Comparison of ENCODE assay signal across 9 mouse cellular contexts in genomic region chr8:92358141-92358999, GRCm38 (mm10). TPM values are rescaled to one million over a fixed set of nuclear protein-coding genes. Genes with fewer than 3 reads are reported as not detected.
DNase-seq lines count a peak whose midpoint lies in the region; ATAC-seq and TF ChIP-seq lines count a peak whose summit lies in the region.
"Had no signal": no experiment of that assay in that cellular context is flagged by ENCODE, and none has a peak within 500 bp of the region (broad histone marks: within the 10 kb centered on the region; RNA-seq: fewer than 3 reads in every experiment).

No protein-coding gene starts in this region.

- H3K27ac ChIP-seq in lung, embryonic 14.5 days (ENCODE audit: low read depth), result peak overlapping the region; percentile 97
- H3K27ac ChIP-seq in forebrain, postnatal 0 days (ENCODE audit: low read depth, low read length), result no peak overlapping the region
- H3K27ac ChIP-seq in kidney, embryonic 16.5 days (ENCODE audit: low read length), result peak overlapping the region; percentile 58
- peak overlapping the region; percentile 93 for H3K27ac ChIP-seq in midbrain, embryonic 16.5 days (ENCODE audit: low read length)

- H3K27me3 ChIP-seq in lung, embryonic 14.5 days (ENCODE audit: insufficient read depth, low read length), result peaks cover 84% of the 10 kb centered on the region
- peaks cover 67% of the 10 kb centered on the region for H3K27me3 ChIP-seq in forebrain, postnatal 0 days (ENCODE audit: insufficient read depth, low read length)
- H3K27me3 ChIP-seq in kidney, embryonic 16.5 days (ENCODE audit: insufficient read depth, low read length), result peaks cover 84% of the 10 kb centered on the region
- no peaks in the 10 kb centered on the region for H3K27me3 ChIP-seq in midbrain, embryonic 16.5 days (ENCODE audit: control insufficient read depth, insufficient read depth, low read depth, low read length)

- H3K36me3 ChIP-seq in lung, embryonic 14.5 days (ENCODE audit: insufficient read depth), result peaks cover 12% of the 10 kb centered on the region; the same call in 1 of the 2 replicates
- H3K36me3 ChIP-seq in forebrain, postnatal 0 days (ENCODE audit: insufficient read depth), result no peaks in the 10 kb centered on the region
- H3K36me3 ChIP-seq in kidney, embryonic 16.5 days (ENCODE audit: insufficient read depth, low read length), result no peaks in the 10 kb centered on the region
- H3K36me3 ChIP-seq in midbrain, embryonic 16.5 days (ENCODE audit: control insufficient read depth, insufficient read depth, low read length), result no peaks in the 10 kb centered on the region

- H3K4me3 ChIP-seq in lung, embryonic 14.5 days (ENCODE audit: low read depth, low read length), result peak overlapping the region; percentile 61
- H3K4me3 ChIP-seq in forebrain, postnatal 0 days (ENCODE audit: low read depth, low read length), result peak overlapping the region; percentile 27
- H3K4me3 ChIP-seq in kidney, embryonic 16.5 days (ENCODE audit: low read length), result peak overlapping the region; percentile 73
- H3K4me3 ChIP-seq in midbrain, embryonic 16.5 days (ENCODE audit: low read depth, low read length), result peak overlapping the region; percentile 60

- no peaks in the 10 kb centered on the region for H3K4me1 ChIP-seq in lung, embryonic 14.5 days (ENCODE audit: insufficient read depth)
- H3K4me1 ChIP-seq in forebrain, postnatal 0 days (ENCODE audit: insufficient read depth), result no peaks in the 10 kb centered on the region
- peaks cover 37% of the 10 kb centered on the region for H3K4me1 ChIP-seq in kidney, embryonic 16.5 days (ENCODE audit: insufficient read depth, low read length)
- peaks cover 8% of the 10 kb centered on the region for H3K4me1 ChIP-seq in midbrain, embryonic 16.5 days (ENCODE audit: control insufficient read depth, insufficient read depth, low read length)

- no peak for ATAC-seq in lung, embryonic 14.5 days (ENCODE audit: insufficient read depth)
- ATAC-seq in forebrain, postnatal 0 days, result no peak
- ATAC-seq in kidney, embryonic 16.5 days (ENCODE audit: low FRiP score, low TSS enrichment), result no peak
- 0 out of 2 replicates have a peak, but pooled peaks have one; percentile 1 for ATAC-seq in midbrain, embryonic 16.5 days

- peak overlapping the region; percentile 78 for H3K4me2 ChIP-seq in lung, embryonic 14.5 days
- H3K4me2 ChIP-seq in forebrain, postnatal 0 days (ENCODE audit: low read depth), result peak overlapping the region; percentile 47
- peak overlapping the region; percentile 82 for H3K4me2 ChIP-seq in kidney, embryonic 16.5 days (replicated peaks; ENCODE audit: low read depth, low read length)
- peak overlapping the region; percentile 68 for H3K4me2 ChIP-seq in midbrain, embryonic 16.5 days (ENCODE audit: low read length)

- no peak for TF ChIP-seq CTCF in lung, embryonic 14.5 days (IDR thresholded peaks at IDR 0.05; ENCODE audit: low read depth)
- no peak for TF ChIP-seq CTCF in forebrain, postnatal 0 days (IDR thresholded peaks at IDR 0.05; ENCODE audit: low read depth)

- under 1% methylated on average over 74 of the region's 80 CpGs for WGBS in lung, embryonic 14.5 days
- 1% methylated on average over 78 of the region's 80 CpGs for WGBS in forebrain, postnatal 0 days
- WGBS in kidney, embryonic 16.5 days, result under 1% methylated on average over 79 of the region's 80 CpGs
- WGBS in midbrain, embryonic 16.5 days, result 1% methylated on average over 74 of the region's 80 CpGs

- DNase-seq in lung, embryonic 14.5 days, result peak; percentile 43
- DNase-seq in lung, adult 18-20 months, result no peak
- DNase-seq in adipocyte (ENCODE audit: low spot score), result peak; percentile 45
- peak; percentile 57 for DNase-seq in forebrain, postnatal 0 days
- DNase-seq in c-Kit-positive CD71-positive TER-119-positive erythroid progenitor cells, embryonic 14.5 days (ENCODE audit: low spot score), result no peak
- no peak for DNase-seq in spleen, postnatal 36 days (ENCODE audit: low spot score in 2 of 2)

- H3K9ac ChIP-seq in lung, embryonic 14.5 days, result peak overlapping the region; percentile 86
- no peak overlapping the region for H3K9ac ChIP-seq in forebrain, postnatal 0 days
- H3K9ac ChIP-seq in kidney, embryonic 16.5 days (replicated peaks; ENCODE audit: low read length), result peak overlapping the region; percentile 75
- H3K9ac ChIP-seq in midbrain, embryonic 16.5 days (ENCODE audit: low read depth, low read length), result peak overlapping the region; percentile 81

- H3K9me3 ChIP-seq in lung, embryonic 14.5 days (ENCODE audit: low read depth, low read length), result no peaks in the 10 kb centered on the region
- no peaks in the 10 kb centered on the region for H3K9me3 ChIP-seq in forebrain, postnatal 0 days (ENCODE audit: low read length)
- H3K9me3 ChIP-seq in kidney, embryonic 16.5 days (ENCODE audit: low read length), result no peaks in the 10 kb centered on the region
- no peaks in the 10 kb centered on the region for H3K9me3 ChIP-seq in midbrain, embryonic 16.5 days (replicated peaks; ENCODE audit: control insufficient read depth, low read length, poor library complexity, severe bottlenecking)

RNA-seq across cellular contexts. Expression of gene Irx5, which starts 0.9 kb away (rescaled TPM):
- 18.5 and 22.4 TPM in 2 replicates for polyA plus RNA-seq in lung, embryonic 14.5 days (2014; fragmentation: Nextera tagmentation; extraction: Ambion mirVana)
- total RNA-seq in forebrain, postnatal 0 days (2014; rRNA removed), result 0.92 and 2.7 TPM in 2 replicates
- 0.64 and 1.6 TPM in 2 replicates for polyA plus RNA-seq in forebrain, postnatal 0 days (2015; fragmentation: Nextera tagmentation; extraction: Ambion mirVana)
- polyA plus RNA-seq in kidney, embryonic 16.5 days (2015; fragmentation: Nextera tagmentation; extraction: Ambion mirVana), result 1.4 and 2.6 TPM in 2 replicates
- polyA plus RNA-seq in midbrain, embryonic 16.5 days (2015; fragmentation: Nextera tagmentation; extraction: Ambion mirVana), result 16.5 and 16.8 TPM in 2 replicates
- total RNA-seq: left cerebral cortex, postnatal 25 days had no signal

Comparison
In these comparisons a context has a peak if more than half of its experiments do, and no peak if none do; other contexts are left out.
1. DNase-seq: peak in lung, embryonic 14.5 days (single experiment), adipocyte (single experiment) and forebrain, postnatal 0 days (single experiment); none in lung, adult 18-20 months (0 of 2), c-Kit-positive CD71-positive TER-119-positive erythroid progenitor cells, embryonic 14.5 days (single experiment) and spleen, postnatal 36 days (0 of 2).
2. Peak in every context shown above with its lines, with median percentiles within 50 percentile points of each other: H3K4me2 ChIP-seq and H3K4me3 ChIP-seq.